Mouse (Mus musculus) embryo, embryonic 11.5 days (tissue): Measurements from ENCODE around the gene Robo1.
"Not testable (repeated sequence)": the region's sequence is repeated elsewhere in the genome, so short reads cannot be mapped to it uniquely, and the experiment has no call there.

Source experiments
- DNase-seq: peaks from one replicate; pipeline ENCODE4 v3.0.0-alpha.2; 2012; ENCODE audit warnings: low read depth, low spot score

Gene Robo1

DNA sequence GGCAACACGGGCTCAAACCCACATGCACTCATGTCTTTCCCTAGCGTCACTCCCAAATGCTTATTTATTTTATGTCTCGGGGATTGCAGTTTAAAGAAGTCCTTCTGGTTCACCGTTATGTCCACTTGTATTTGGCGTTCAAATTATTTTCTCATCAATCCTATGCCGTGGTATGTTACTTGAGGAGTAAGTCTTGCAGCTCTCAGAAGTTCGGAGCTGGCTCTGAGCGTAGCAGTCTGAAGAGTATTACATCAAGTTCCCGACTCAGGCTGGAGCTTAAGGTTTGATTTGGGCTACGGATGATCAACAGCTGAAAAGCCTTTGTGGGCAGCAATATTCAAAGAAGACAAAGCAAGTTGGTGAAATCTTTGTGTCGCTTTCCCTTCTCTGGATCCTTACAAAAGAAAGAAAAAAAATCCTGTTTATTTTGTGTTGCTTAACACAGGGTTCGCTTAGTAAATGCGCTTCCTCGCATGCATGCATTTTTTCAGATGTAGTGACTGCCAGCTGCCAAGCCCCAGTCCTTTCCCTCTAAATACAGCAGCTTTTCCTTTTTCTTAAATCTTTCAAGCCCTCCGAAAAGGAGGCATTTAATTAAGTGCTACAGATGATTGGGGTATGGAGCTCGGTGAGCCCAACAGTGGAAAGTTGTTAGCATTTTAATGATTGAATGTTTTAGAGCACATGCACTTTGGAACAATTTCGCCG is 136.5 kb downstream of the Robo1 start:
- no peak for DNase-seq

- no peak for DNase-seq
These were observed 150.0 kb downstream of the Robo1 start for GRCm38 (mm10) chr16:72458155-72458554.

DNA sequence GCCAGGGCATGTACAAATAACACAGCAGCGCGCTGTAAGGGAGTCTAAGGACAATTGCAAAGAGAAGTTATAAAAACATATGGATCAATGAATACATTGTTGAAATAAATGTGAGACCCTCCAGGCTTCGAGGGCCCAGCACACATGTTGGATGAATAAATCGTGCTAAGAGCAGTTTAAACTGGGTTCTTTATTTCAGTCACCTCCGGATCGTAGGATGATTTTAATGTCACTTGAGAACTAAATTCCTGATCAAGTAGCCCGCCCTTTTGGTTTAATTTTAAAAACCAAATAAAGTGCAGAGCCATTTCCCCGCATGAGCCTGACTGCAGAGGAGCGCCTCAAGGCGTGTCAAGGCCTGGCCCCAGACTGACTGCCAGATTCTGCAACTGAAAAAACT is 150.5 kb downstream of the Robo1 start:
- DNase-seq: no peak

GRCm38 (mm10) chr16:72465696-72466095 is 157.6 kb downstream of the Robo1 start:
- DNase-seq: no peak

DNA sequence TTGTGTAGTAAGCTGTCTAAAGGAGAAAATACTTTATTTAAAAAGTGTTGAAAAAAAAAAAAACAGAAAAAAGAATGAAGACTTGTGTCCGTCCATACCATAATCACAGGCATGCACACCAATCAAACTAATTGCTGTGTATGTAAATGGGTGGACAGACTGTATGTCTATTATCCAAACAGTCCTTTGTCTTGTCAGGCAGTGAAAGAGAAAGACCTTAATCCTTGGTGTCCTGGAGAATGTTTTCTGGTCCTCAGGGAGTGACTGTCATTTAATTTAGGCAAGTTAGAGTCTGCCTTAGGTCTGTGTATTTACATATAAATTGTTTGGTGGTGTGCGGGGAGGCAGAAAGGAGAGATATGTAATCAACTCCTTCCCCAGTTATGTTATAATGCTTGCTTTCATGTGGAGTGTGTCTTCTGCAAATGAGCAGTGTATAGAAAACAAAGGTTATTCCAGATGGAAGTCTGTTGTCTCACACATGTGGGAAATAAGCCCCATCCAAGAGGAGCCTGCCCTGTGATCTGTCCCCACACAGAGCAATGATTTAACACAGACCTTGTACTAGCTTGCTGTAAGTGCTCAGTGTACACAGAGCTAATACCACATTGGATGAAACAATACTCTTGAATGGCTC is 162.0 kb downstream of the Robo1 start:
- DNase-seq: no peak

DNA sequence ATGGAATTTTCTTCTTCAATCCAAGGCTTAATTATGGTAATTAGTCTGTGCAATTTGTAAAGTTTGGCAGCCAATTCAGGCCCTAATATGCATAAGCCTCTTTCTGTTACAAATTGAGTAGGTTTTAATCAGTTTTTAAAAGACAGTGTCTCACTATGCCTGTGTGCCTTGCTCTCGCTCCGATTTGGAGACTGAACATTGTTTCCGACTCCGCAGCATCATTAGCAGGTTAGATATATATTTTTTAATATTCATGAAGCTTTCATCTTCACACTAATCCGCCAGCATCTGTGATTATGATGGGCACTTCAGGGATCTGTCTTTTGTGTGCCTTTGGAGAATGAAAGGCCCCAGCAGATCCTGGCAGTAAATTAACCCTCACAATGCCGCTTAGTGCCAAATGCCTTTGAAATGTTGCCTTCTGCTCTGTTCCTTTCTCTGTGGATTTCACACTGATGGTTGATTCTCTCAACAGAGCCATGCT is 202.7 kb downstream of the Robo1 start:
- peak; percentile 17 for DNase-seq

DNA sequence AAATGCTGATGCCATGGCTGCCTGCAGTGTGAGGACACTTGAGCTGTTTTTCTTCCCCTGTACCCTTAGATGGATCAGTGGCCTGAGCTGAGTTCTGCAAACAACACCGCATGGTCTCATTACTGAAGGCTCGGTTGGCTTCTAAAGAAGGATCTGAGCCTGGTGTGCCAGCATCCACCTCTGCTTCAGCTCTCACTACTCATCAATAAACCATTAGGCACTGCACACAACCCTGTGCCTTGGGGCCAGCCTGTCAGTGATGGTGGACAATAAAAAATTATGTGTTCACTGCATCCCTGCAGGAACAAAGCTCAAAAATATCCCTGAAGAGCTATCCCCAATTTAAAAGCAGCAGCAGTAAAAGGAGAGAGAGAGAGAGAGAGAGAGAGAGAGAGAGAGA is 223.2 kb downstream of the Robo1 start:
- DNase-seq: no peak

- DNase-seq: no peak
These were observed 225.9 kb downstream of the Robo1 start for GRCm38 (mm10) chr16:72533900-72534571.

- DNase-seq: no peak
These were observed 230.1 kb downstream of the Robo1 start for GRCm38 (mm10) chr16:72538171-72538570.

GRCm38 (mm10) chr16:72543928-72544327 is 235.8 kb downstream of the Robo1 start:
- no peak for DNase-seq

DNA sequence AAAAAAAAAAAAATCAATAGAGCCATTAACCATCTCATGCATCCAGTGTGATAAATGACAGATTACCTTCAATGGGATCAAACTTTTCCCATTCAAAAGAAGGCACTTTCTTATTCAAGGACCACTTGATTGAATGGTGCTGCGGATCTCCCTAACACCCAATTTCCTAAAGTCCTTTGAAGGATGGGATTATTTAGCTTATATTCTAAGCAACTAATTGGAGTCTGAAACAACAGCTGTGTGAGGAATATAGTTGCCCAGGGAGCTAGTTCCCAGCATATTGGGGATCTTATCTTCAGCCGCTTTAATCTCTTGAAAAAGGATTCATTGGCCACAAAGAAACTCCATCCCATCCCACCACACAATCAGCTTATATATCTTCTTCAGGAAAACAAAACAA is 236.8 kb downstream of the Robo1 start:
- DNase-seq: no peak

DNA sequence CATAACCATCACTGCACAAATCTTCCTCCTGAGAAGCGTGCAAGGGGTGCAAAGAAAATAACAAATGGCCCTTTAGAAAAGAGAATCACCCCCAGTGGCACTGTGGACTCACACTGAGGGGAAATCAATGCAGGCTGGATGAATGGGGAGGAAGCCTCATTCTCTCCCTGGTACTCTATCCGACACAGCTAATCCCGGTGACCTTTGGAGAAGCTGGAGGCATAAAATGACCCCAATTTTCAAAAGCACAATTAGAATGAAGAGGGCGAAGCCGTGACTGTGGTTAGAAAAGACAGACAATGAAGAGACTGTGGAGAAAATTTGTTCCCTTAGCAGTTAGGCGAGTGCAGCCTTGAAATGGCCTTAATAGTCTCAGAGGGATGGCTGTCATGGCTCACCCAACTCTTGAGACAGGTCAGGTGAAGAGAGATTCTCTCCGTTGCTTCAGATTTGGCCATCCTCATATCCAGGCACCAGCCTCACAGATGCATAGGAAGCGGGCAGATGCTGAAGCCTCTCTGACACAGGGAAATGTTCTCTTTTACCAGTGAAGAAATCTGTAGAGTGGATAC is 243.7 kb downstream of the Robo1 start:
- no peak for DNase-seq

DNA sequence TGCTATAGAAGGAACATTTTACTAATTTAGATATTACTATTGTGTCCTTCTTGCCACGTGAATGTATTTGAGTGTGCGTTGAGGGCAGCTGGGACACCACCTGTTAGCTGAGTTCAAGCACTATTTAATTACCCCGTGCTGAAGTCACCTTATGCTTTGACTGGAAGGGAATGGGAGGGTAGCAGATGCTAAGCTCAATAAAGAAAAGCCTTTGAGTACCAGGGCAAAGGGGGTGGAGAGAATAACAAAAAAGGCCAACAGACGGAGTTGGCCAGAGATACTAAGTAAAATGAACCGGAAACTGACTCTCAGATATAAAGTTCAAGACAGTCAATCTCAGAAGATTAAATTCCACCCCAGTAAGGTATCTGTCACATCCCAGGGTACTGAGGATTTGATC is 245.6 kb downstream of the Robo1 start:
- no peak for DNase-seq

DNA sequence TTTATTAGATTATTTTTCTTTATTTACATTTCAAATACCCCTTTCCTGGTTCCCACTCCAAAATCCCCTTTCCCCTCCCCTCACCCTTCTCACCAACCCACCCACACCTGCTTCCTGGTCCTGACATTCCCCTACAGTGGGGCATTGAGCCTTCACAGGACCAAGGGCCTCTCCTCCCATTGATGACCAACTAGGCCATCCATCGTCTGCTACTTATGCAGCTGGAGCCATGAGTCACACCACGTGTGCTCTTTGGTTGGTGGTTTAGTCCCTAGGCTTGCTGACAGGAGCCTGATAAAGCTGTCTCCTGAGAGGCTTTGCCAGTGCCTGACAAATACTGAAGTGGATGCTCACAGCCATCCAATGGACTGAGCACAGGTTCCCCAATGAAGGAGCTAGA is 254.0 kb downstream of the Robo1 start:
- not testable (repeated sequence) for DNase-seq

- DNase-seq: no peak
These were observed 255.3 kb downstream of the Robo1 start for GRCm38 (mm10) chr16:72563196-72563963.

GRCm38 (mm10) chr16:72575171-72575570 is 267.1 kb downstream of the Robo1 start:
- no peak for DNase-seq

- no peak for DNase-seq
These were observed 268.9 kb downstream of the Robo1 start for GRCm38 (mm10) chr16:72576956-72577355.

- DNase-seq: no peak
These were observed 276.5 kb downstream of the Robo1 start for GRCm38 (mm10) chr16:72584454-72585159.

- DNase-seq: no peak
These were observed 277.2 kb downstream of the Robo1 start for GRCm38 (mm10) chr16:72585160-72585813.

DNA sequence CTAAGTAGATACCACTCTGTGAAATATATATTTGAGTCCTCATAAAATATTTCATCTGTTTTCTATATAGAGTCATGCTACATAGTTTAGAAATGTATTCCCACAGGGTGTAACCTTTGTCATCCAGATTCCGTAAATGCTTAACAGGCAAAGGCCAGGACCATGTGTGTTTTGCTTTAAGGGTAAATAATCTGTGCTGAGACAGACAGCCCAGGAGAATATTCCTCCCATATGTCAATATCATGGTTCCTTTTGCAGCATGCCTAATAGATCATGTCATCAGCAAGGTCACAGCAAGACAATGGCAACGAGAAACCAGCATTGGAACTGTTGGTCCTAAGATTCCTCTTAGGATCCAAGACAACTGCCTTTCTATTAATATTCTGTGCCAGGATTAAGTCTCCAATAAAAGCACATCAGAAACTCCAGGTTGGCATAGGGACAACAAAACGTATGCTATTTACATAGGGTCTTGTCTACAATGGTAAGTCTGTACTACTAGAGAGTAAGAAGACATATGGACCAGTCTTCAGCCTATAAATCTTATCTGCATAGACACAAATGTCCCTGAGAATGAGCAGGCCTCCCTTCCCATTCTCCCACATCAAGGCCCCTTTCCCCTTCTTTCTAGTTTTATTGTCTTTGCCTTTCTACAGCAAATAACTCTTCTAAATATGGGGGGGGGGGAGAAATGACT is 279.4 kb downstream of the Robo1 start:
- no peak for DNase-seq
